Mouse (Mus musculus) forelimb bud, embryonic 11.5 days (tissue): ENCODE results near the gene Gprc5d.

Experiments used
- DNase-seq: peaks from one replicate; pipeline ENCODE4 v3.0.0-alpha.2; 2012; ENCODE audit warnings: low read depth, low spot score

Gene Gprc5d

GRCm38 (mm10) chr6:135069856-135070255 is 48.2 kb downstream of the Gprc5d start:
- DNase-seq, result no peak

GRCm38 (mm10) chr6:135068221-135068620 is 49.9 kb downstream of the Gprc5d start:
- DNase-seq, result no peak

GRCm38 (mm10) chr6:135066795-135067445 is 51.2 kb downstream of the Gprc5d start:
- DNase-seq, result no peak

- peak; percentile 49 for DNase-seq
These were observed 52.7 kb downstream of the Gprc5d start, which contains the start of gene Gprc5a for GRCm38 (mm10) chr6:135065236-135065957. TSS of gene Gprc5a (plus strand) at chr6:135065651.

- no peak for DNase-seq
These were observed 53.5 kb downstream of the Gprc5d start for GRCm38 (mm10) chr6:135064621-135065020.

GRCm38 (mm10) chr6:135060728-135061127 is 57.4 kb downstream of the Gprc5d start:
- DNase-seq, result no peak
